Mouse (Mus musculus): ENCODE data around the gene Gm6217.

DNA sequence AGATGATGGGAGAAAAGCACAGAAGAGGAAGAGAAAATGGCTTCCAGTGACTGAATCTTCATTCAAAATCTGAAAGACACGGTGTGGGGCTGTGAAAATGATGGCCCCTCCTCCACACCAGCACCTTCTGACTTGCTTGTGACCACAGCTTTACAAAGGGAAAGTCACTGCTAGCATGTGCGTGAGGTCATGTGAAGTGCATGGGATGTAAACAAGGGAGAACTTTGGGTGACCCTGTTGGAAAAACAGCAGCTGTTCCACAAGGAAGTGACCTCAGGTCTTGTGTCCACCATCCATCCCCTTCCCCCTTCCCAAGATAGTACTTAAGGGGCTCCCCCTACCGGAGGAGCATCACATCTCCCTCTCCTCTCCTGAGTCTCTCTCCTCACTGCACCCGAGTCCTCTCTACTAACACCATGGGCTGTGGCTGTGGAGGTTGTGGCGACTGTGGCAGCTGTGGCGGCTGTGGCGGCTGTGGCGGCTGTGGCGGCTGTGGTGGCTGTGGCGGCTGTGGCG is 28.7 kb upstream of the Gm6217 start, which contains the start of gene Gm47955:
- TF ChIP-seq POLR2A (IDR thresholded peaks at IDR 0.05; ENCODE audit: extremely low read depth, insufficient read depth, low read length) (no peak), CTCF (IDR thresholded peaks at IDR 0.05; ENCODE audit: extremely low read depth, insufficient read depth, low read length) (no peak)
